Mouse (Mus musculus) megakaryocyte, adult 5-6 weeks (primary cell): Measurements from ENCODE around the gene Nwd2. TPM values are rescaled to one million over a fixed set of nuclear protein-coding genes. Genes with fewer than 3 reads are reported as not detected.
A peak's percentile ranks its signal among the peaks of the same experiment; 100 is the strongest.

Experiments used
- ATAC-seq: 2 replicates; pipeline ENCODE4 v1.8.0; 2016; ENCODE audit warnings: mild to moderate bottlenecking, inconsistent platforms; ENCODE audit not compliant: poor library complexity, severe bottlenecking
- total RNA-seq, 2 experiments: library from RNA; stranded (forward) in 1 of 2; stranded (reverse) in 1 of 2; fragments of 153-499, 151-499 nt in 1 of 2; fragments of 221-1000, 200-1000 nt in 1 of 2; gene quantifications; 2 replicates each; pipeline versions ENCODE4 v1.2.3 to v1.2.4; 2015 to 2017

The Nwd2 gene
- total RNA-seq, 2 experiments from 2014 or later = not detected

DNA sequence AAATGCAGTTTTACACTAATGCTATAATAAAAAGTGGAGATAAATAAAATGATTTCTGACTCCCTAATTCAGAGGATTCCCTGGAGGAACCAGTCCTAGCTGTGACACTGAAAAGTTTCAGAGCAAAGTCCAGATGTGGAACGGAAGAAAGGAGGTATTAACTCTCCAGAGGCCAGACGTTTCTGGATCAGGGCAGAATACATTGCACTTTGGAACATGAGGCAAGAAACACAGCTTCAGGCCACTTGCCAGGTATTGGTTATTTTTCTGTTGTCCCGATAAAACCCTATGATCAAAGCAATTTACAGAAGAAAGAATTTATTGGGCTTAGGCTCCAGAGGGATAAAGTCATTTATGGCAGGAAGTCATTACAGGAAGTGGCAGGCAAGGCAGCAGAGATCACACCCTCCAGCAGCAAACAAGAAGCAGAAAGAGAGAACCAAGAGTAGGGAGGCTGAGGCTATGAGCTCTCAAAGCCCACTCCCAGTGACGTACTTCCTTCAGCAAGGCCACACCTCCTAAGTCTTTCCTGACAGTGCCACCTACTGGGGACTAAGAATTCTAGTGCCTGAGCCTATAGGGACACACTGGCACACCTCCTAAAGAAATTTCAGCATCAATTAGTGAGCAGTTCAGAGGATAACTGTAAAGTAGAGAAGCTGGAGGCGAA, 106.3 kb downstream of the Nwd2 start:
- peak; percentile 73 for ATAC-seq

DNA sequence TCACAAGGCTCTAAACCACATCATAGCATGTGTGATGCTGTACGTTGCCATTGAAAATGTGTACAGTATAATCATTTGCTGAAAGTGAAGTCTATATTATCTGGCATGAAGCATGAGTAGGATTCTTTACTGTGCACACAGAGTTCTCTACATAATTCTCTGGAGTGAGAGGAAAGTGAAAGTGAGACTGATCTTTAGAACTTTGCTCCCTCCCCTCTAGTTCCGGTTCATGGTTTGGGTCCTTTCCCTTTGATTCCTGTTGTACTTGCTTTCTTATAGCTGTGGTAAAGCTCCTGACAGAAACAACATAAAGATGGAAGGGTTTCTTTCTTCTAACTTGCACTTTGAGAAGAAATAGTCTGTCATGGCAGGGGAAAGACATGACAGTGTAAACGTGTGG, 107.0 kb downstream of the Nwd2 start:
- ATAC-seq = no peak

DNA sequence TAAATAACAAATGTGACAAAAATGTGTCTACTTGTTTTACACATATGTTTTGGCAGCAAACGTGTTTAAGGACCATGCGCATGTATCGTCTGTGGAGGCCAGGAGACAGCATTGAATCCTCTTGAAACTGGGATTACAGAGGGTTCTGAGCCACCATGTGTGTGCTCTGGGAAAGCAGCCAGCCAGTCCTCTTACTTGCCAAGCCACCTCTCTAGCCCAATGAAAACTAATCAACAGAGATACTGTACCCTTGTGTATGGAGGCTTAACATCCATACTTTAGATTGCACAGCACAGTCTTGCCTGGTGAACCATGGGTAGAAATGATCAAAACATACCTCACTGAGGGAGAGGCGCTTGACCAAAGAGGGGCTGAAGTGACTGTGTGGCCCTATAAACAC, 117.0 kb downstream of the Nwd2 start:
- ATAC-seq = no peak

DNA sequence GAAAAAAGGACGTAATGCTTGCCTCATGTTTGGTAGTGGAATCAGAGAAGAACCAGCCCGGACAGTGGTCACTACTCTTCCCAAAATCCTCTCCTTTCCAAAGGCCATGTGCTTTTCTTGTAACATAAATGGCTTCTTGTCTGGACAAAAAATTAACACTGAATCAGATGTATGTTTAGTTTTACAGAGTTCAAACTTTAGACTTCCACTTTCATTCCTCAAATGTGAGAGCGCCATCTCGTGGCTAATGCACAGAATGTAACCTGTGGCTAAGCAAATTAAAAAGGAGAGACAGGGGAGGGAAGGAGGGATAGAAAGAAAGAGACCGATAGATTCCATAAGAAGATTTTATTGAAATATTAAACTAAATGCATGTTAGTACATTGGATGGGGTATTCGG, 117.8 kb downstream of the Nwd2 start:
- peak; percentile 74 for ATAC-seq

DNA sequence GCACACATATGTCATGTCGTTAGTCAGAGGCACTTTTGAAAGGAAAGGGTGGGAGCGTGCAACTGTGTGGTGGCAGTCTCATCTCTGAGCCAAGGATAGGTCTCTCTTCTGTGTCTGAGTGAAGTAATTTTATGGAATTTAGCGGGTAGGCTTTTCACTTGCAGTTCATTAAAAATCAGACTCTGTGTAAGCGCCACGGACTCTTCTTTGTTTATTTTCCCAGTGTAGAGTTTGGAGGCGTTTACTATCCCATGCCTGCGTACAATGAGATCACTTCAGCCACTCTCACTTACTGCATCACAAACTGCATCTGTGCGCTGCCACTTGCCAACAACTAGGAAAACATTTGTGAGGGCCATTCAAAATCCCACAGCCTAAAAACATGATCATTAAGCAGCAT, 118.6 kb downstream of the Nwd2 start:
- ATAC-seq = no peak

DNA sequence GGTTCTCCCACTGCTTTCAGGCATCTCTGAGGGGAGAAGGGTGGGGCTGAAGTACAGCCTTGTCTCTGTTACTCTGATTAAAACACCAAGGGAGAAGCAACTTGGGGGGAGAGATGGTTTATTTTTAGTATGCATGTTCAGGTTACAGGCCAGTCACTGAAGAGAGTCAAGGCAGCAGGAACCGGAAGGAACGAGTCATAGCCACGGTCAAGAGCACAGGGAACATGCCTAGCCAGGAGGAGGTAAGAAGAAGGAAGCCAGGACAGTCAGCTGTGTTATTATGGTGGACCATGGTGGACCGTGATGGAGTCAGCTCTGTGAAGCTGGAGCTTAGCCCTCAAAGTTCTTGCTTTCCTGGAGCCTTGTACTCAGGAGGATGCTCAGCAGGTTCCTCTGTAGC, 119.3 kb downstream of the Nwd2 start:
- no peak for ATAC-seq

DNA sequence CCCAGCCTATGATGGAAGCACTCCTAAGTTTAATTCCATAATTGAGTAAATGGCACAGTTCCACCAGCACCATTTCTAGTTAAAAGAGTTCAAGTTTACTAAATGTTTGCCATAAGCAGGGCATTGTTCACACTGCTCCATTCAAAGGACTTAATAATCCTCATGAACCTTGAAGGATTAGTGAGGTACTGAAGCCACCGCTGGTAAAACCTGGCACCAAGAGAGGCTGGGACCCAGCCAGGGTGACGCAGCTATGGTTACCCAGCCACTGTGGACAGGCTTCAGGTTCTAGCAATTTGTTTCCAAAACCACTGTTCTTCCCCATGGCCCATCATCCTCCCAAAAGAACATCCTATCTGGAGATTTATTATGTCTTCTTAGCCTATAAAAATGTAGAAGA, 124.1 kb downstream of the Nwd2 start:
- ATAC-seq = no peak

DNA sequence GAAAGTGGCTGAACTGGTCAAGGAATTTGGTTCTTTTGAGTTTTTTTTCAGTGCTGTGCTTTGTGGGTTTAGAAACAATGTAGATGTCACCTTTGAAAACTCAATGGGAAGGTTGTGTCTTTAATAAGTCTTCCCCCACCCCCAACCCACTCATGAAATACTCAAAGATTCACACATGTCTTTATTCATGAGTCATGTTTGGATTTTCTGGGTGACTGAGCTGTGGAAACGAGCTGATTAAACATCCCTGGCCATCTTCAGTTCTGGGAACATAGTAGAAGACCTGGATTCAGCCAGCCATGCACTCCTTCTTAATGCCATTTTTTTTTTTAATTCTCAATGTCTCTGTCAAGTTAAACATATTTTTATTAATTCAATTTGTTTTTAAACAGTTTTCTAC, 124.7 kb downstream of the Nwd2 start:
- no peak for ATAC-seq

DNA sequence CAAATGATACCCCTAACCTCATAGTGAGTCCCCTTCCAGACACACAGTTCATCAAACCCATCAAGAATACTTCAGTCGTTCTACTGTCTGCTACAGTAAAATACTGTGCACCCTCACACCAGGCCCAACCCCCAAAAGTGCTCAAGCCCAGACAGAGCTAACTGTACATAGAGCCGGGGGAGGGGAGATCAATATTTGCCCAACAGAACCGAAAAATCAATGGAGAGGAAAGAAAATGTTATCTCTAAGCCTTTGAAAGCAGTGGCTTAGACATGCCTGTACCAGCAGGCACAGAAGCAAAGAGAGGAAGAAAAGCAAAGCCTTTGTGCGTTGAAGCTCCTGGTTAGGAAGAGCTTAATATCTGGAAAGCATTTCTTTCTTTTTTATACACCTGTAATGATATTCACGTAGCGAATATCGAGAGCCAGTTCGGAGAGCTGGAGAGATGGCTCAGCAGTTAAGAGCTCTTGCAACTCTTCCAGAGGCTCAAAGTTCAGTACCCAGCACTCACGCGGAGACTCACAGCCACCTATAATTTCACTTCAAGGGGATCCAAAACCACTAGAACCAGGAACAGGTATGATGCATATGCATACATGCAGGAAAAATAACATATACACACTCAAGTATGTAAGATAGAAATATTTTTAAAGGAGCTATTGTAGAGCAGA, 139.4 kb downstream of the Nwd2 start:
- ATAC-seq = no peak

DNA sequence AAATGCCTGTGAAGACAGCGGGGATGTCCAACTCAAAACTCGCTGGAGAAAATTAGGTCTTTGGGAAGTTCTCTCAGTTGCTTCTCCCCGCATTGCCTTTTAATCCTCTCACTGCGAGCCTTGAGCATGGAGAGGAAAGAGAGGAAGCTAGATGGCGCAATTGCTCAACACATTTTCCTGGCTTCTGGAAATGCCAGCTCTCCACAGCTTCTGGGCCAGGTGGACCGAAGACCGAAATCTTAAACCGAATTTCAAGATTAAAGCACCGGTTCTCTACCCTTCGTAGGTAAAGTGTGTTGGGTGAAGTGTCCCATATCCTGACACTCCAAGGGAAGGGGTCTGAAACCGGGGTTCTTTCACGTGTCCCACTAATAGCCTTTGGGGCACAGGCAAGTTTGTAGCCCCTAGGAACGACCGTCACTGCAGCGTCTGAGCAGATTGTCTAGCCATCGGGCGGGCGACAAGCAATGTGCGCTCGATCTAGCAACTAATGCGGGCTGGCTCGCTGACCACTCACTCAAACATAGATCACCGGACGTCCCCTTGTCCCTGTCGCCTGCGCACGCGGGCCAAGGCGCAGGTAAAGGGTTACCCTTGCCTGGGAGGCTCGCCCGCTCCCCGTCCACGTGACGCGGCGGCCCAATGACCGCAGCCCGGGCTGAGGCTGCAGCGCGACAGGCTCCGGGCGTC, 163.1 kb downstream of the Nwd2 start, which contains the start of gene 0610040J01Rik:
Gene 0610040J01Rik, plus strand, starts transcription at position 545 of the 690 bp plus-strand sequence.
- peak; percentile 92 for ATAC-seq

DNA sequence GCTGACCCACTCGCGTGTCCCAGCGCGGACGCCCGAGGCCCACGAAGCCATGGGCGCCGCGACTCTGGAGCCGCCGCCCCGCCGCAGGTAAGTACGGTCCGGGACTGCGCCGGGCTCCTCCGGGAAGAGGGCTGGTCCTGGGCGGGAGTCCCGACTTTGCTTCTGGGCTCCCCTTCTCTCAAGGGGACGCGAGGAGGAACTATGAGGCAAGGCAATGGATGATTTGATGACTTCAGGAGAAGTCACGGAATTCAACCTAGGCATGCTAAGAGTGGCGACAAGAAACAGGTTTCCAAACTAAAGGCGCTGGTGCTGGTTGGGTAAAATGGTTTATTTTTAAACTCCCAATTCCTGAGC, 163.6 kb downstream of the Nwd2 start:
- ATAC-seq = no peak

DNA sequence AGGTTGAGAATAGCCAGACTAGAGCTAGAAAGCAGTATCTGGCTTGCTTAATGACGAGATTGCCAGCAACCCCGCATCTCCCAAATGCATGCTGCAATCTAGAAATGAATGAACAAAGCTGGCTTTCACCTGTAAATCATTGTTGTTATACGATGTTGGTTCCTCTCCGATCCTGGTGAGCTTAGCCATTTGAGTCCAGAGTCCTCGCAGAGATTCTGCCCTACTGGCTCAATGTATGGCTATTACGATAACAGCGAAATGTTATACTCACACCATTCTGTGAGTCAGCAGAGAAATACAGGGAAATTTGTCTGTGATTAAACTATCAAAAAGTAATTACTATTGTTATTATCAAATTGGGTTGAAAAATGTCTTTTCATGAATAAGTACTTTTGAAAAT, 167.7 kb downstream of the Nwd2 start:
- no peak for ATAC-seq

DNA sequence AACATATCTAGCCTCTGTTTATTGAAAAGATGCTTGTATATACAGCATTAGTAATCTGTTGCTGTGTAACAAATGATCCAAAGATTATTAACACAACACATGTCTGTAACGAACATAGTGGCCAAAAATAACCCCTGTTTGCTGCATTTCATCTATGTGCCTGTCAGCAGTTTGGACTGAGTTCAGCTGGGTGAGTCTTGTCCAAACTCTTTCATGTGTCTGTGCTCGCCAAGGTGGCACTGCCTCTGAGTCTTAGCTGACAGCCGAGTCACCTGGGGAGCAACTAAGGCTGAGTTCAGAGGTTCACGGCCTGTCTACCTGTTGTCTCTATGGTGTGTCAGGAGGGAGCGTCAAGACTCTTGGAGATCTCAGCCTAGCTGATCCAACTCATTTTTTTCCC, 168.4 kb downstream of the Nwd2 start:
- no peak for ATAC-seq

DNA sequence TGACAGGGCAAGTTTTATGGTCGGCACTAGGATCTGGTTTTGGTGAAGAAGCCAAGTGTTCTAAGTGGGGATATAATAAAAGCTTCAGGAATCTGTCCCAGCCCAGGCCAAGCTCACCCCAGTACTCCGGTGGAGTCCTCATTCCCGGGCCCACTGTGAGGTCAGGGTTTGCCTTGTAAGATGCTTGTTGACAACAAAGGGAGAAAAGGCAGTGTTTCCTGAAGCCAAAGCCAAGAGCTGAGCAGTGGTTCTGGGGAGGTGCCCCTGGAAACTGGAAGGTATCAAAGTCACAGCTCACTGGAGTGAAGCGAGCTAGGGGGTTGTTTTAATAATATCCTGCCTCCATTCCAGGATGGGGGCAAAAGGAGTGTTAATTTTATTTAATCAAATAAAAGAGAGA, 170.1 kb downstream of the Nwd2 start:
- no peak for ATAC-seq

DNA sequence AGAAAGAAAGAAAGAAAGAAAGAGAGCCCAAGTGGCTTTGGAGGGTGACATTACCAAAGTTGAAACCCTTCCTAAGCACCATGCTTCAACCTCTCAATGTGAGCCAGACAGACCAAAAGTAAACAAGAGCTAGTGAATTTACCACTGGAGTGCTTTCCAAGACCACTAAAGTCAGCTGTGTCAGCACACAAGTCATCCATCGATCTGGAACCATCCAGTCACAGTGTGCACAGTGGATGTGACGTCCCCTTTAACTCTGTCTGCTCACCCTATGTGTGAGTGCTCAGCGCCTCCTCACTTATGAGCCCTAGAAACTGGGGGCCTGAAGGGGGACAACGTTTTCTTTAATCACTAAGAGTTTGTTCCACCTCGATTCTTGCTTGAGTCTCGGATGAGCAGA, 170.6 kb downstream of the Nwd2 start:
- ATAC-seq = no peak

DNA sequence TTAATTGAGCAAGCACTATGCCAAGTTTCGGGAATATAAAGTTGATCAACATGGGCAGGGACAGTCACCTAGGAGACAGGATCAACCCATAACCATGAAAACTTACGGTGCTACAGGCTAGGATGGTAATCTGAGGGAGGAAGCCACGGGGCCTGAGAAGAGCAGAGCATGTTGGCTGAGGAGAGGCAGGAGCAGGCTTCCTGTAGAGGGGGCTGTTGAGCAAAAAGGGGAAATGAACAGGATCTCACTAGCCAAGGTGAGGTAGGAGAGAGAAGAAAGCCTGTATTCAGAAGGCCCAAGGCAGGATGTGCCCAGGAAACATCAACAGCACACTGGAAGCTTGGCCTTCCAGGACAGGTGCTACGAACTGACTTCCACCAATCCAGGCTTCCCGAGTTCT, 172.3 kb downstream of the Nwd2 start:
- peak; percentile 54; the same call in 1 of the 2 replicates for ATAC-seq

DNA sequence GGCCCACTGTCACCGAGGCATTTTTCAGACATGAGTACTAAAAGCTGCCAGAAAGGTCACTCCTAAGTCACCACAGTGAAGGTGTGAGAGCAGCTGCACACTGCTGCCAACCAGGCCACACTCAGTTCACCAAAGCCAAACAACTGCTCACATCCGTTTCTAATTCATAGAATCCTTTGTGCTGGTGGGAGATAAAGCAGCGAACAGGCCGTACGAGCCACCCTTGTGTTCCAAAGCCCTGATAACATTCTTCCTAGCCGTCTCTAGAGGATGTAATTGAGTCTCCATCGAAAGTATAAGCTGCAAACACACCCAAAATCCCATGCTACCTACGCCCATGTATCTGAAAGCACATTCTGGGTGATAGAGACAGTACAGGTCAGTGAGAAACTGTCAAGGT, 173.0 kb downstream of the Nwd2 start:
- no peak for ATAC-seq

DNA sequence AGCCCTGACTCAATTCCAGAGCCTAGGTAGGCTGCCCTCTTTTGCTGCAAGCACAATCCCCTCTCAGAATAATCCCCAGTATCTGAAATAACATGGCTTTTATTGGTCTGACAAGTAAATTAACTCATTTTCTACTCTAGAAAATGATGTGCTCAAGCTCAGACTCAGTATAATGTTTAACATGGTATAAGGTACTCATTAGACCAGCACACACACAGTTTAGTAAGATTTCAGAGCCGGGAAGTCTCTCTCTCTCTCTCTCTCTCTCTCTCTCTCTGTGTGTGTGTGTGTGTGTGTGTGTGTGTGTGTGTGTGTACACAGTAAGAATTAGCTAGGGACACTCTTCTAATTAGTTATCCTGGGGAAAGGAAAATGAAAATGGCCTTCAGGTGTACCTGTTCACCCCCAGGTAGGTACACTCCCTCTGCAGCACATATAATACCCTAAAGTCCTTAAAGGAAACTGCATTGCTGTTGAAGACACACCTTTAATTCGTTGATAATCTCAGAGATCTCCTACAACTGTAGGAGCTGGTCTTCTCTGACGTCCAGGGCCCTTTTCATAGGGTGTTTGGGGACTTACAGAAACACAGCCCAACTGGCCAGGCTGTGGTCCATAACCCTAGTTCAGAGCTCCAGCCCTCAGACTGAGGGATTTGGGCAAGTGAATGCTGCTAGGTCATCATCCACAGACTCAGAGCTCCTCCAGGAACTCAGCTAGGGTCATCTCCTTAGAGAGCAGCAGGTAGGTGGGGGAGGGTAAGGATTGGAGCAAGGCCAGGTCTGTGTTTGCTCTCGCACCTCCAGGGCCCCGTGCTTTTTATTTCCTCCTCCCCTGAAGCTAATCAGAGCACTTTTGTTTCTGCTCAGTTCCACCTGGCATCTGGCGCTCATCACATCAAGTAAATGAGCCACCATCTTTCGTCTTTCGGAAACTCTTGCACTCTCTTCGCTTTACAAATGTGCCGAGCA, 174.7 kb downstream of the Nwd2 start:
- no peak for ATAC-seq

DNA sequence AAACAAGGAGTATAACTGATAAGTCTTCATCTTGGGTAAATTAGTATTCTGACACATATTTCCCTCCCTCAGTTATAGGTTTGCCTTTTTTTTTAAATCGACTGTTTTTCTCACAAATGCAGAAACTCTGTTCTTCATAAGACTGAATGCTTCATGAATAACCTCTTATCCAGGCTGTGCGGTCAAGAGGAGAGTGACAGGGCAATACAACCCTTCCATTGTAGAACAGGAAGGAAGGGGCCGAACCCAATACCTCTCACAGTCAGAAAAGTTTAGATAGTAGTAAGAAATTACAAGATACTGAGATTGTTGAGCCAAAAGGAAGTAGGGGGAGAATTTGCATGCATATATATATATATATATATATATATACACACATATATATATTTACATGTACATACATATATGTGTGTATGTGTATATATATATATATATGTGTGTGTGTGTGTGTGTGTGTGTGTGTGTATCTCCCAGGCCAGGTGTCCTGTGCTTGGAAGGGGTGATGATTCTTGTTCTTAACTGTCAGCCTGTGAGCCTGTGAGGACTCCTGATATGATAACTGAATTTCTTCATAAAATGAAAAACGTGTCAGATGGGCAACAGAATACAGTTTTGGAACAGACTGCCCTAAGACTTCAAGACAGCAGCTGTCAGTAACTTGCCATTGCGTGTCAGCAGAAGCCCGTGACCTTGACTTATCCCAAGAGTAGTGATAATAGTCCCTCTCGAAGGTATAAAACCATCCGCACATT, 175.9 kb downstream of the Nwd2 start:
- ATAC-seq = no peak

DNA sequence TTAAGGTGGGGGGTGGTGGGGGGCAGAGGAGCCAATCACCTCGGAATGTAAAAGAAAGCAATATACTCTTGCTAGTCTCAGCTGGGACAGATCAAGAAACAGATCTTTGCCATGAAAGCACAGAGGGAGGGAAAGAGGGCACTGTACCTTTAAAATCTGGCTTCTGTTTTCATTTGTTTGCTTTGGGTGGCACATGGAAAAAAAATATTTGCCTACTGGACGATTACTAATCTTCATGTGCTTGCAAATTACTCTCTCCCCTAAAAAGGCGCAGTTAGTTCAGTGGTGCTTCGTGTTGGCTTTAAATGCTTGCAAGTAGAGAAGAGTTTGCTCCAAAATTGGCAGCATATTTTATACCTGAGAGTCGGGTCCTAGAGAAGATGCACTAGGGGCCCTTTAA, 177.0 kb downstream of the Nwd2 start:
- no peak for ATAC-seq
